In the genomic region with DNA sequence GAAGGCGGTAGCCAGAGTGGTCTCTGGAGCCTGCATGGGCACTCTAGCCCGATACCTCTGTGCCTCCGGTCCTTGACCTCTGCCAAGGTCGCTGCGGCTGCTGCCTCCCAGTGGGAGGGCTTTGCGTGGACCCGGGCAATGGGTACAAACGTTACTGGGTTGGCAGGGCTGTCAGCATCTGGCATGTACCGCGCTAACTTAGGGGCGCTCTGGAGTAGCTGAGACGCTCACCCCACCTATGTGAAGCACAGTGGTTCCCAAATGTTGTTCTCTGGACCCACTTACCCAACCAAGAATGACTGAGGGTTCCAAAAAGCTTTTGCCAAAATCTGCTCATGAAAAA, we compare ENCODE assay signal across 8 mouse cellular contexts. TPM values are rescaled to one million over a fixed set of nuclear protein-coding genes. Genes with fewer than 3 reads are reported as not detected.
A peak's percentile ranks its signal among the peaks of the same experiment; 100 is the strongest.
DNase-seq lines count a peak whose midpoint lies in the region; ATAC-seq and TF ChIP-seq lines count a peak whose summit lies in the region.

No protein-coding gene starts in this region.

- no peaks in the 10 kb centered on the region for H3K36me3 ChIP-seq in embryonic facial prominence, embryonic 15.5 days
- H3K36me3 ChIP-seq in limb, embryonic 13.5 days, result no peaks in the 10 kb centered on the region
- H3K36me3 ChIP-seq in small intestine, adult 2 months (ENCODE audit: control insufficient read depth, insufficient read depth, low read length), result no peaks in the 10 kb centered on the region

- H3K9ac ChIP-seq in embryonic facial prominence, embryonic 15.5 days, result peak overlapping the region; percentile 54
- peak overlapping the region; percentile 73 for H3K9ac ChIP-seq in limb, embryonic 13.5 days

- DNase-seq in lung, adult 2 months, result no peak
- no peak for DNase-seq in lung, postnatal 14 days
- DNase-seq in adrenal gland, adult 8-10 months, result no peak
- no peak for DNase-seq in retina, postnatal 1 day
- no peak for DNase-seq in Muller cell, postnatal 12 days (ENCODE audit: inconsistent ontology term)

- peaks cover 3% of the 10 kb centered on the region; the same call in 1 of the 2 replicates for H3K4me1 ChIP-seq in lung, adult 2 months (ENCODE audit: control insufficient read depth, insufficient read depth, low read length)
- 0 out of 2 replicates have a peak, but pooled peaks cover 6% of the 10 kb centered on the region for H3K4me1 ChIP-seq in embryonic facial prominence, embryonic 15.5 days
- peaks cover 5% of the 10 kb centered on the region; the same call in 1 of the 2 replicates for H3K4me1 ChIP-seq in limb, embryonic 13.5 days
- no peaks in the 10 kb centered on the region for H3K4me1 ChIP-seq in small intestine, adult 2 months (ENCODE audit: control insufficient read depth, insufficient read depth, insufficient read length, low read length)

- peak overlapping the region; percentile 13; the same call in 1 of the 2 replicates for H3K27ac ChIP-seq in embryonic facial prominence, embryonic 15.5 days (replicated peaks)
- H3K27ac ChIP-seq in limb, embryonic 13.5 days, result no peak overlapping the region
- H3K27ac ChIP-seq in small intestine, adult 2 months (ENCODE audit: insufficient read depth, low read depth, low read length), result peak overlapping the region; percentile 12; the same call in 1 of the 2 replicates

- no peak for TF ChIP-seq POLR2A in lung, adult 2 months (IDR thresholded peaks at IDR 0.05; ENCODE audit: borderline replicate concordance, extremely low read depth, low read depth, low read length)
- TF ChIP-seq POLR2A in small intestine, adult 2 months (IDR thresholded peaks at IDR 0.05; ENCODE audit: low read depth, low read length), result no peak

- no peaks in the 10 kb centered on the region for H3K27me3 ChIP-seq in embryonic facial prominence, embryonic 15.5 days
- H3K27me3 ChIP-seq in limb, embryonic 13.5 days, result peaks cover 45% of the 10 kb centered on the region
- no peaks in the 10 kb centered on the region for H3K27me3 ChIP-seq in small intestine, adult 2 months (ENCODE audit: control insufficient read depth, insufficient read depth, low read length)

- no peak for TF ChIP-seq CTCF in lung, adult 2 months (IDR thresholded peaks at IDR 0.05; ENCODE audit: insufficient read depth, low read length)
- no peak for TF ChIP-seq CTCF in small intestine, adult 2 months (IDR thresholded peaks at IDR 0.05; ENCODE audit: extremely low read depth, insufficient read length, insufficient replicate concordance, low read depth, low read length)

- peak overlapping the region; percentile 87 for H3K4me3 ChIP-seq in lung, adult 2 months (replicated peaks; ENCODE audit: extremely low read depth, low read depth, low read length)
- peak overlapping the region; percentile 70 for H3K4me3 ChIP-seq in embryonic facial prominence, embryonic 15.5 days (replicated peaks)
- H3K4me3 ChIP-seq in limb, embryonic 13.5 days, result peak overlapping the region; percentile 72
- H3K4me3 ChIP-seq in small intestine, adult 2 months (ENCODE audit: low read depth, low read length), result peak overlapping the region; percentile 89

- peak overlapping the region; percentile 75 for H3K4me2 ChIP-seq in embryonic facial prominence, embryonic 15.5 days (replicated peaks)
- peak overlapping the region; percentile 73 for H3K4me2 ChIP-seq in limb, embryonic 13.5 days (replicated peaks)

- 0% methylated on average over 12 of the region's 12 CpGs for WGBS in lung, adult 2 months
- 1% methylated on average over 12 of the region's 12 CpGs for WGBS in embryonic facial prominence, embryonic 15.5 days
- under 1% methylated on average over 12 of the region's 12 CpGs for WGBS in limb, embryonic 13.5 days
- WGBS in small intestine, adult 2 months, result under 1% methylated on average over 12 of the region's 12 CpGs

- no peak; the same call in 1 of the 2 replicates for ATAC-seq in embryonic facial prominence, embryonic 15.5 days (ENCODE audit: insufficient number of reproducible peaks, low FRiP score, low TSS enrichment, low read depth)
- ATAC-seq in limb, embryonic 13.5 days (ENCODE audit: low FRiP score, low read depth), result no peak

- H3K9me3 ChIP-seq in embryonic facial prominence, embryonic 15.5 days (replicated peaks), result no peaks in the 10 kb centered on the region
- H3K9me3 ChIP-seq in limb, embryonic 13.5 days, result peaks cover 3% of the 10 kb centered on the region; the same call in 1 of the 2 replicates

RNA-seq across cellular contexts. Expression of gene Clybl, which starts 0.3 kb away (rescaled TPM):
- polyA plus RNA-seq in lung, adult 2 months (2012; rRNA removed), result 3.5 and 5.8 TPM in 2 replicates
- polyA plus RNA-seq in embryonic facial prominence, embryonic 15.5 days (2015; fragmentation: Nextera tagmentation; extraction: Ambion mirVana), result 21.4 and 24.0 TPM in 2 replicates
- 13.6 and 15.9 TPM in 2 replicates for polyA plus RNA-seq in limb, embryonic 13.5 days (2015; fragmentation: Nextera tagmentation; extraction: Ambion mirVana)
- polyA plus RNA-seq in small intestine, adult 2 months (2012; rRNA removed), result 2.8 and 3.1 TPM in 2 replicates
- total RNA-seq in adrenal gland, adult 8-10 months (2022), result 10 to 100 TPM; 49.7 to 81.2 (median 66.3) TPM
